Mouse (Mus musculus): ENCODE measurements at regions not wholly inside any gene's neighbourhood (a gene's known extent, or its start where the extent isn't known, plus 50 kb on each side); places are given as distances from the start of the nearest gene placed in this dataset.

- TF ChIP-seq EP300 (IDR thresholded peaks at IDR 0.05; ENCODE audit: low read depth) (no peak), CTCF (IDR thresholded peaks at IDR 0.05; ENCODE audit: low read depth) (no peak)
Measured at GRCm38 (mm10) chr1:76322943-76323559, 777.0 kb downstream of the Slc4a3 start.

Measured in liver, postnatal 0 days (tissue).